Mouse (Mus musculus): ENCODE results near the gene Nap1l1. TPM values are rescaled to one million over a fixed set of nuclear protein-coding genes. Genes with fewer than 3 reads are reported as not detected.

The Nap1l1 gene
- polyA plus RNA-seq, 1 experiment: 265 TPM

GRCm38 (mm10) chr10:111518350-111518749 is 45.3 kb downstream of the Nap1l1 start:
- no peaks in the 10 kb centered on the region for H3K27me3 ChIP-seq (ENCODE audit: control insufficient read depth, insufficient read depth, insufficient read length)
- TF ChIP-seq MYOD1 (IDR thresholded peaks at IDR 0.05; ENCODE audit: control insufficient read depth, insufficient read length, low read depth) (no peak), CEBPB (IDR thresholded peaks at IDR 0.05; ENCODE audit: low read depth) (no peak), USF1 (IDR thresholded peaks at IDR 0.05; ENCODE audit: low read depth) (no peak), FOSL1 (IDR thresholded peaks at IDR 0.05; ENCODE audit: insufficient read depth, low read length, poor library complexity, severe bottlenecking) (no peak), CTCF (IDR thresholded peaks at IDR 0.05; ENCODE audit: control insufficient read depth, insufficient read depth, insufficient read length) (no peak), MYOG (IDR thresholded peaks at IDR 0.05; ENCODE audit: control insufficient read depth, extremely low read depth, insufficient read length) (no peak), MAX (IDR thresholded peaks at IDR 0.05) (no peak)

GRCm38 (mm10) chr10:111519620-111520370 is 46.8 kb downstream of the Nap1l1 start:
- Histone ChIP-seq H3K79me2 (ENCODE audit: control insufficient read depth, insufficient read depth) (no peaks in the 10 kb centered on the region), H3K27me3 (ENCODE audit: control insufficient read depth, insufficient read depth, insufficient read length) (no peaks in the 10 kb centered on the region), H3K4me3 (ENCODE audit: insufficient read depth, poor library complexity, severe bottlenecking) (no peak overlapping the region), H3K36me3 (ENCODE audit: control insufficient read depth, insufficient read depth) (no peaks in the 10 kb centered on the region), H3K79me3 (ENCODE audit: low read depth) (no peaks in the 10 kb centered on the region), H3ac (ENCODE audit: control insufficient read depth, insufficient read length, low read depth) (no peak overlapping the region)
- TF ChIP-seq MYOD1 (IDR thresholded peaks at IDR 0.05; ENCODE audit: control insufficient read depth, insufficient read length, low read depth) (no peak), CEBPB (IDR thresholded peaks at IDR 0.05; ENCODE audit: low read depth) (no peak), CTCF (IDR thresholded peaks at IDR 0.05; ENCODE audit: control insufficient read depth, insufficient read depth, insufficient read length) (no peak), MAX (IDR thresholded peaks at IDR 0.05) (no peak), FOSL1 (IDR thresholded peaks at IDR 0.05; ENCODE audit: insufficient read depth, low read length, poor library complexity, severe bottlenecking) (no peak), MYOG (IDR thresholded peaks at IDR 0.05; ENCODE audit: control insufficient read depth, extremely low read depth, insufficient read length) (no peak), USF1 (IDR thresholded peaks at IDR 0.05; ENCODE audit: low read depth) (no peak)

More at GRCm38 (mm10) chr10:111518350-111518749, 45.3 kb downstream of the Nap1l1 start:
- no peak overlapping the region for H3ac ChIP-seq (ENCODE audit: control insufficient read depth, insufficient read length, low read depth)
- no peaks in the 10 kb centered on the region for H3K79me2 ChIP-seq (ENCODE audit: control insufficient read depth, insufficient read depth)
- no peaks in the 10 kb centered on the region for H3K79me3 ChIP-seq (ENCODE audit: low read depth)
- H3K4me3 ChIP-seq (ENCODE audit: insufficient read depth, poor library complexity, severe bottlenecking): no peak overlapping the region
- H3K36me3 ChIP-seq (ENCODE audit: control insufficient read depth, insufficient read depth): no peaks in the 10 kb centered on the region

- H3K4me3 ChIP-seq (ENCODE audit: insufficient read depth, poor library complexity, severe bottlenecking): no peak overlapping the region
- no peaks in the 10 kb centered on the region for H3K79me2 ChIP-seq (ENCODE audit: control insufficient read depth, insufficient read depth)
- no peaks in the 10 kb centered on the region for H3K27me3 ChIP-seq (ENCODE audit: control insufficient read depth, insufficient read depth, insufficient read length)
- TF ChIP-seq FOSL1 (IDR thresholded peaks at IDR 0.05; ENCODE audit: insufficient read depth, low read length, poor library complexity, severe bottlenecking) (no peak), MYOG (IDR thresholded peaks at IDR 0.05; ENCODE audit: control insufficient read depth, extremely low read depth, insufficient read length) (no peak), CEBPB (IDR thresholded peaks at IDR 0.05; ENCODE audit: low read depth) (no peak)
- H3ac ChIP-seq (ENCODE audit: control insufficient read depth, insufficient read length, low read depth): no peak overlapping the region
- no peaks in the 10 kb centered on the region for H3K36me3 ChIP-seq (ENCODE audit: control insufficient read depth, insufficient read depth)
- no peaks in the 10 kb centered on the region for H3K79me3 ChIP-seq (ENCODE audit: low read depth)
Observed at GRCm38 (mm10) chr10:111520621-111521020, 47.6 kb downstream of the Nap1l1 start.

- no peaks in the 10 kb centered on the region for H3K27me3 ChIP-seq (ENCODE audit: control insufficient read depth, insufficient read depth, insufficient read length)
- no peaks in the 10 kb centered on the region for H3K36me3 ChIP-seq (ENCODE audit: control insufficient read depth, insufficient read depth)
- H3K79me2 ChIP-seq (ENCODE audit: control insufficient read depth, insufficient read depth): no peaks in the 10 kb centered on the region
- H3K79me3 ChIP-seq (ENCODE audit: low read depth): no peaks in the 10 kb centered on the region
- no peak overlapping the region for H3K4me3 ChIP-seq (ENCODE audit: insufficient read depth, poor library complexity, severe bottlenecking)
- TF ChIP-seq USF1 (IDR thresholded peaks at IDR 0.05; ENCODE audit: low read depth) (no peak), CEBPB (IDR thresholded peaks at IDR 0.05; ENCODE audit: low read depth) (no peak), MYOG (IDR thresholded peaks at IDR 0.05; ENCODE audit: control insufficient read depth, extremely low read depth, insufficient read length) (no peak), MYOD1 (IDR thresholded peaks at IDR 0.05; ENCODE audit: control insufficient read depth, insufficient read length, low read depth) (no peak)
- H3ac ChIP-seq (ENCODE audit: control insufficient read depth, insufficient read length, low read depth): no peak overlapping the region
Observed at GRCm38 (mm10) chr10:111521636-111522035, 48.6 kb downstream of the Nap1l1 start.

GRCm38 (mm10) chr10:111522230-111522629 is 49.2 kb downstream of the Nap1l1 start:
- H3K79me2 ChIP-seq (ENCODE audit: control insufficient read depth, insufficient read depth): no peaks in the 10 kb centered on the region
- no peak for TF ChIP-seq CTCF (IDR thresholded peaks at IDR 0.05; ENCODE audit: control insufficient read depth, insufficient read depth, insufficient read length)
- TF ChIP-seq MAX (IDR thresholded peaks at IDR 0.05): no peak
- TF ChIP-seq USF1 (IDR thresholded peaks at IDR 0.05; ENCODE audit: low read depth): no peak
- no peak for TF ChIP-seq FOSL1 (IDR thresholded peaks at IDR 0.05; ENCODE audit: insufficient read depth, low read length, poor library complexity, severe bottlenecking)
- TF ChIP-seq MYOD1 (IDR thresholded peaks at IDR 0.05; ENCODE audit: control insufficient read depth, insufficient read length, low read depth): no peak
- no peak for TF ChIP-seq MYOG (IDR thresholded peaks at IDR 0.05; ENCODE audit: control insufficient read depth, extremely low read depth, insufficient read length)
- no peak for TF ChIP-seq CEBPB (IDR thresholded peaks at IDR 0.05; ENCODE audit: low read depth)
- no peaks in the 10 kb centered on the region for H3K27me3 ChIP-seq (ENCODE audit: control insufficient read depth, insufficient read depth, insufficient read length)
- peak overlapping the region; percentile 21 for H3ac ChIP-seq (ENCODE audit: control insufficient read depth, insufficient read length, low read depth)
- H3K36me3 ChIP-seq (ENCODE audit: control insufficient read depth, insufficient read depth): no peaks in the 10 kb centered on the region
- no peaks in the 10 kb centered on the region for H3K79me3 ChIP-seq (ENCODE audit: low read depth)
- H3K4me3 ChIP-seq (ENCODE audit: insufficient read depth, poor library complexity, severe bottlenecking): no peak overlapping the region

GRCm38 (mm10) chr10:111523894-111524293 is 50.9 kb downstream of the Nap1l1 start:
- no peak overlapping the region for H3ac ChIP-seq (ENCODE audit: control insufficient read depth, insufficient read length, low read depth)
- H3K36me3 ChIP-seq (ENCODE audit: control insufficient read depth, insufficient read depth): no peaks in the 10 kb centered on the region
- no peaks in the 10 kb centered on the region for H3K79me2 ChIP-seq (ENCODE audit: control insufficient read depth, insufficient read depth)
- no peak overlapping the region for H3K4me3 ChIP-seq (ENCODE audit: insufficient read depth, poor library complexity, severe bottlenecking)
- TF ChIP-seq FOSL1 (IDR thresholded peaks at IDR 0.05; ENCODE audit: insufficient read depth, low read length, poor library complexity, severe bottlenecking) (no peak), MAX (IDR thresholded peaks at IDR 0.05) (no peak), CEBPB (IDR thresholded peaks at IDR 0.05; ENCODE audit: low read depth) (no peak), MYOD1 (IDR thresholded peaks at IDR 0.05; ENCODE audit: control insufficient read depth, insufficient read length, low read depth) (no peak), USF1 (IDR thresholded peaks at IDR 0.05; ENCODE audit: low read depth) (no peak)
- H3K79me3 ChIP-seq (ENCODE audit: low read depth): no peaks in the 10 kb centered on the region
- H3K27me3 ChIP-seq (ENCODE audit: control insufficient read depth, insufficient read depth, insufficient read length): no peaks in the 10 kb centered on the region
